Mouse (Mus musculus) liver, embryonic 11.5 days (tissue): ENCODE measurements around the gene Gpr141. TPM values are rescaled to one million over a fixed set of nuclear protein-coding genes. Genes with fewer than 3 reads are reported as not detected.

ENCODE experiments used
- ATAC-seq: fragments of 200-750 bp; cut with Nextera tagmentation; replicated peaks from 2 replicates; pipeline ENCODE4 v1.8.0; 2017; ENCODE audit warnings: moderate number of reproducible peaks, mild to moderate bottlenecking, moderate TSS enrichment, moderate library complexity; ENCODE audit not compliant: low FRiP score
- DNase-seq: peaks from one replicate; pipeline ENCODE4 v3.0.0-alpha.2; 2017; ENCODE audit warnings: low spot score
- H3K27ac ChIP-seq: fragments of 300-500 bp; sonication (generic); 2 replicates; pipeline ENCODE4 v1.5.1; 2014; ENCODE audit warnings: mild to moderate bottlenecking, low read depth, low read length, control low read depth
- H3K27me3 ChIP-seq: fragments of 300-500 bp; sonication (generic); replicated peaks from 2 replicates; pipeline ENCODE4 v1.6.1; 2014; ENCODE audit warnings: low read length, mixed read lengths; ENCODE audit not compliant: control insufficient read depth, insufficient read depth
- H3K36me3 ChIP-seq: fragments of 300-500 bp; sonication (generic); 2 replicates; pipeline ENCODE4 v1.6.1; 2014; ENCODE audit warnings: mild to moderate bottlenecking, low read length, moderate library complexity, mixed read lengths; ENCODE audit not compliant: control insufficient read depth, insufficient read depth
- H3K4me1 ChIP-seq: fragments of 300-500 bp; sonication (generic); replicated peaks from 2 replicates; pipeline ENCODE4 v1.6.1; 2014; ENCODE audit warnings: low read length, mixed read lengths; ENCODE audit not compliant: control insufficient read depth, insufficient read depth
- H3K4me2 ChIP-seq: fragments of 300-500 bp; sonication (generic); 2 replicates; pipeline ENCODE4 v1.6.1; 2014; ENCODE audit warnings: mild to moderate bottlenecking, control low read depth, moderate library complexity
- H3K4me3 ChIP-seq: fragments of 300-500 bp; sonication (generic); 2 replicates; pipeline ENCODE4 v1.5.1; 2014; ENCODE audit warnings: low read depth, low read length, control low read depth
- H3K9ac ChIP-seq: fragments of 300-500 bp; sonication (generic); 2 replicates; pipeline ENCODE4 v1.6.1; 2014; ENCODE audit warnings: low read depth, low read length, control low read depth
- H3K9me3 ChIP-seq: fragments of 300-500 bp; sonication (generic); 2 replicates; pipeline ENCODE4 v1.6.1; 2016; ENCODE audit warnings: low read length, inconsistent platforms, mixed read lengths; ENCODE audit not compliant: control insufficient read depth
- WGBS: fragments of 180-500 bp; shearing (Covaris S2); extraction: QIAGEN DNeasy Blood & Tissue Kit; methylation state at CpG from one replicate; pipeline ENCODE4 v1.1.7; 2014; 5-methylcytosine and 5-hydroxymethylcytosine counted together
- polyA plus RNA-seq: library from polyadenylated mRNA; unstranded; fragments of >200 nt; fragmentation: Nextera tagmentation; extraction: Ambion mirVana; gene quantifications from 2 replicates; pipeline ENCODE4 v1.2.1, GENCODE M21; 2014

Gene Gpr141
- polyA plus RNA-seq, 1 experiment from 2014 or later: 1.2 TPM

DNA sequence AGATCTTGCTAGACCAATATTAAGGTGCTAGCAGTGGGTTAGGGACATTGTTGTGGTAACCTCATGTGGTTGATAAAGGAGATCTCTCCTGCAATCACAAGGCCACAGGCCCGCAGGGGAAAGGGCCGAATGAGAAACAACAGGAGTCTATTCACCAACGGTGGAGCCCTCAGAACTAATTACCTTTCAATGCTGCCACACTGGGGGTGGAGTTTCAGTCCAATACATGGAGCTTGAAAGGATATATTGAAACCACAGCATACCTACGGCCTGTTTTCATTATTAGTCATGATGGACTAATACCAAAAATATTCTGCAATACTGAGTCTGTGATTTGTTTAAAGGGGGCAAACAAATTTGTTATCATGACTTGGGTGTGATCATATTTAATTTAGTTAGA, 120.3 kb downstream of the Gpr141 start:
- WGBS: 60% methylated on average over 4 of the region's 4 CpGs
- H3K9me3 ChIP-seq: no peaks in the 10 kb centered on the region
- no peak for ATAC-seq

GRCm38 (mm10) chr13:19701443-19702078, 122.5 kb downstream of the Gpr141 start:
- Histone ChIP-seq H3K4me2 (no peak overlapping the region), H3K9ac (no peak overlapping the region), H3K9me3 (no peaks in the 10 kb centered on the region), H3K27me3 (0 out of 2 replicates have a peak, but pooled peaks cover 4% of the 10 kb centered on the region), H3K4me3 (no peak overlapping the region), H3K27ac (no peak overlapping the region), H3K4me1 (no peaks in the 10 kb centered on the region), H3K36me3 (no peaks in the 10 kb centered on the region)
- 79% methylated on average over 11 of the region's 11 CpGs for WGBS
- no peak for ATAC-seq
- DNase-seq: no peak

More for the DNA sequence above, 120.3 kb downstream of the Gpr141 start:
- Histone ChIP-seq H3K4me2 (no peak overlapping the region), H3K4me1 (no peaks in the 10 kb centered on the region), H3K27me3 (no peaks in the 10 kb centered on the region), H3K9ac (no peak overlapping the region), H3K27ac (no peak overlapping the region), H3K36me3 (no peaks in the 10 kb centered on the region), H3K4me3 (no peak overlapping the region)
- no peak for DNase-seq

- ATAC-seq: no peak
- 79% methylated on average over 4 of the region's 4 CpGs for WGBS
- H3K27me3 ChIP-seq: 0 out of 2 replicates have a peak, but pooled peaks cover 4% of the 10 kb centered on the region
- no peak overlapping the region for H3K27ac ChIP-seq
- H3K36me3 ChIP-seq: no peaks in the 10 kb centered on the region
- no peak overlapping the region for H3K4me3 ChIP-seq
- no peak overlapping the region for H3K4me2 ChIP-seq
- no peaks in the 10 kb centered on the region for H3K9me3 ChIP-seq
- no peaks in the 10 kb centered on the region for H3K4me1 ChIP-seq
- DNase-seq: no peak
- H3K9ac ChIP-seq: no peak overlapping the region
These were observed 123.2 kb downstream of the Gpr141 start for GRCm38 (mm10) chr13:19700733-19701442.

Other genes starting within 250 kb of the Gpr141 start
- 22.5 and 25.3 TPM in 2 replicates for gene Epdr1, start 204.3 kb downstream of the Gpr141 start, polyA plus RNA-seq
- gene Sfrp4, start 201.2 kb downstream of the Gpr141 start, polyA plus RNA-seq: 1.0 and 1.2 TPM in 2 replicates
- not detected in 2 replicates for gene Nme8, start 126.5 kb downstream of the Gpr141 start, polyA plus RNA-seq